Mouse (Mus musculus) gastrocnemius, postnatal 10 days (tissue): ENCODE results near the gene Leap2. TPM values are rescaled to one million over a fixed set of nuclear protein-coding genes. Genes with fewer than 3 reads are reported as not detected.
A peak's percentile ranks its signal among the peaks of the same experiment; 100 is the strongest.
"Not testable (repeated sequence)": the region's sequence is repeated elsewhere in the genome, so short reads cannot be mapped to it uniquely, and the experiment has no call there.

Experiments
- DNase-seq: peaks from one replicate; pipeline ENCODE4 v3.0.0; 2021; ENCODE audit warnings: mixed read lengths
- total RNA-seq, 2 experiments: library from RNA; stranded (reverse); gene quantifications; 2 replicates each; pipeline ENCODE4 v1.2.3; 2021

The Leap2 gene
- total RNA-seq, 2 experiments from 2014 or later = not detected

GRCm38 (mm10) chr11:53441921-53442320, 19.0 kb upstream of the Leap2 start:
- DNase-seq = no peak

DNA sequence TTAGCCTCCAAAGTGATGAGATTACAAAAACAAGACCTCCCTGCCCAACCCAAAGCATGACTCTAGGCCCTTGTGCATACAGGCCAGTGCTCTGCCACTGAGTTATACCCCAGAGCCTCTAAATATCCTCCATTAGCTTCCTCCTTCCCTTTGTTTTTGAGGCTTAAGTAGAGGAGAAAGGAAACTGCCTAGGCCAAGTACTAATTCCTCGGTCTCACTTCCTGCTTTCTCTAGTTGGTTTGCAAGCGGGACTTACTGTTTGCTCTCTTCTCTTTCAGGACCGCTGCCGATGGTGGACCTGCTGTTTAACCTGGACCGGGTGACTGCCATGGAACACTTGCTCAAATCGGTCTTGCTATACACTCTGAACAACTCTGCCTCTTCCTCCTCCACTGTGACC, 13.4 kb upstream of the Leap2 start:
- DNase-seq = no peak

DNA sequence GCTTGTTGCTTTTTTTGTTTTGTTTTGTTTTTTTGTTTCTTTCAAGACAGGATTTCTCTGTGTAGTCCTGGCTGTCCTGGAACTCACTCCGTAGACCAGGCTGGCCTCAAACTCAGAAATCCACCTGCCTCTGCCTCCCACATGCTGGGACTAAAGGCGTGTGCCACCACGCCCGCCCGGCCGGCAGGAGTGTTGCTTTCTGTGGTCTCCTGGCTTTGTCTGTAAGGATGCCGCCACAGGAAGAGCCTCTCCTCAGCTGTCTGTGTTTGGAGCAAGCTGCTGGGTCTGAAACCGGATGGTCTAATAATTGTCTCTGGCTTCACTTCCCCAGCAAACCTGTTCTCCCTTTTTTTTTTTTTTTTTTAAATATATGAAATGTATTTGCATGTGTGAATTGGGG, 12.5 kb upstream of the Leap2 start:
- no peak for DNase-seq

- no peak for DNase-seq
These were observed 10.1 kb upstream of the Leap2 start for GRCm38 (mm10) chr11:53433057-53433456.

DNA sequence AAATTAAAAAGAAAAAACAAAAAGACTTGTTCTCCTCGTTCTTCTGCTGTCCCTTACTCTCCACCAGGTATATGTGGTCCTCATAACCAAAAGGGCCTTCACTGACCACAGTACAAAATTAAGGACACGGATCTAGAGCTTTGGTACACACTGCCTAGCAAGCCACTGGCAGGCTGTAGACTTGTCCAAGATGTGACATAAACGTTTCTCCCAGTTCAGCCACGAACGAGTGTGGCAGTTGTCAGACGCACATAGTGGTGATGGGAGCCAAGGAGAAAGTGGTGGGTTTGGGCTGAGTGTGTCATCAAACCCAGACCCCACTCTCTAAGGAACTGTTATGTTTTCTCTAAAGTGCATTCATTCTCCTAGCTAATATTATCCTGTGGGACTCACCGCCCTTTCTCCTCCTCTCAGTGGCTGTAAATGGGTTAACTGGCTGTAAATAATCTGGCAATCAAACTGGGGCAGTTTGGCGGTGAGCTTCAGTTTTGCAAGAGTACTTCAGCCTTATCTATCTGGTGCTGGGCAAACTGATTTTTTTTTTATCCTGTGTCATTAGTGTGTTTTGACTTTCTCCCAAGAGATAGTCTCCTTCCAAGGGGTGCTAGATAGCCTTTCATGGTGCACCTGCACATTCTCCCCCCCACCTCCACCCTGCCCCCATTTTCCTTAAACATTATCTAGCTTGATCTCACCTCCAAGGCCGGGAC, 8.5 kb upstream of the Leap2 start:
- no peak for DNase-seq

DNA sequence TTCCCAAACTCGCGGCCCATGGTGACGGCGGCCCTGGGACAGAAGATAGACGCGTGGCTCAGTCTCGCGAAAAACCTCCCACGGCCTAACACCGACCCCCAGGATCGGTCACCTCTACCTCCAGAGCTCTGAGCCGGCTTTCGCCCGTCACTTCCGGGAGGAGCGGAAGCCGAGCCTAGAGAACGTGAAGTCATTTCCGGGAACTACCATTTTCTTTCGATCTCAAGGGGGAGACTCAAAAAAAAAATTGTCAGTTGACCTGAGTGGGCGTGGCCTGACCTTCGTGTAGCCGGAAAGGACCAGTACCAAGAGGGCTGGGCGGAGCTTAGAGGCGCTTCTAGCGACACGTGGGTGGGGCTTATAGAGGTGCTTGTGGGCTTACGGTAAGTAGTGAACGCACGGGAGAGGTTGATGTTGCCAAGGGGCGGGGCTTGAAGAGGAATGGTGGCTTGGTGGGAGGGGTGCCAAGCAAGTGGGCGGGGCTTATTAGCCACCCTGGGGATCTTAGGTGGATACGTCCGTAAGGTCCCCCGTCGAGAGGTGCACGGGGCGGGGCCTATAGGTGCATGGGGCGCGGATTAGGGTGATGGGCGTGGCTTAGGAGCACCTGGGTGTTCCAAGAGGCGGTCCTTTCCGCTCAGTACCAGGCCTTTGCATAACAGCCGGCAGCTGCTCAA, 7.8 kb upstream of the Leap2 start, which contains the start of the genes Uqcrq and Gdf9:
Gene Uqcrq (minus strand): TSS at position 162 of the 677 bp plus-strand sequence.
Gene Gdf9 (plus strand): TSS at position 354 of the 677 bp plus-strand sequence.
- DNase-seq = peak; percentile 96

DNA sequence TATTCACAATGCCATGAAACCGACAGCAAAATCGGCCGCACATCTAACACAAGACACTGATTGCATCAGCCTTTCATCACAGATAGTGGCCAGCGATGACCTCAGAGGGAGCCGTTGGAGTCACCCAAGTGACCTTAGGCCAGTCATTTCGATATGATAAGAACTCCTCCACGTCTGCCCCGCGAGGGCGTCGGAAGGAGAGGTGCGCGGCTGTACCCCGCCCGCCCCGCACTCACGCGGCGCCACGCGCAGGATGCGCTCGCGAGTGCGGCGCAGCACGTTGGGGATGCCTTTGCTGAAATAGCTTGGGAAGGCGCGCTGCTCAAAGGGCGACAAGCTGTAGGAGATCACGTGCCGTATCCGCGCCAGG, 7.3 kb upstream of the Leap2 start:
- no peak for DNase-seq

DNA sequence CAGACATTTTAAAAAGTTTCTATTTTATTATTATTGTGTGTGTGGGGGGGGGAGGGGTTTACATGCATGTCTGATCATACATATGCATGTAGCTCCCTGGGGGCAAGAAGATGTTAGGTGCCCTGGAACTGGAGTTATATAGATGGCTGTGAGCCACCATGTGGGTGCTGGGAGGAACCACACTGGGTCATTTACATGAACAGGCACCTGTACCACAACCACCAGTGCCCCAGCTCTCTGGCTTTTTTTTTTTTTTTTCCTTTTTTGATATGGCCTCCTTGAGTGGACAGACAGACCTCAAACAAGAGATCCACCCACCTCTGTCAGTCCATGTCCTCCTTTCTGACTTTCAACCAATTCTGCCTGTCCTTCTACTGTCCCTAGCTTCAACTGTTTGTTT, 6.2 kb upstream of the Leap2 start:
- DNase-seq = no peak

DNA sequence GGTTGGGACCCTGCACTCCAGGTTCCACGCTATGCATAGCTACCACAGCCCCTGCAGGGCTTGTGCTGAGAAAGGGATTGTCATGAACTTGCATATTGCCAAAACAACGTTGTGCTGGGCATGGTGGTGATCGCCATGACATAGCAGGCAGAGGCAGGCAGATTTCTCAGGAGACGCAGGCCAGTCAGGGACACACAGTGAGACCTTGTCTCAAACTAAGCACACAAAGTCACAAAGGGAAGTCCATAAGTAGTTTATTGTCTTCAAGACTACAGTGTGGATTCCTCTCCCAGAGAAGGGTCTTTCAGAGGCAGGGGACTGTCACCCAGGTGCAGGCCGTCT, 5.7 kb upstream of the Leap2 start:
- DNase-seq = no peak

DNA sequence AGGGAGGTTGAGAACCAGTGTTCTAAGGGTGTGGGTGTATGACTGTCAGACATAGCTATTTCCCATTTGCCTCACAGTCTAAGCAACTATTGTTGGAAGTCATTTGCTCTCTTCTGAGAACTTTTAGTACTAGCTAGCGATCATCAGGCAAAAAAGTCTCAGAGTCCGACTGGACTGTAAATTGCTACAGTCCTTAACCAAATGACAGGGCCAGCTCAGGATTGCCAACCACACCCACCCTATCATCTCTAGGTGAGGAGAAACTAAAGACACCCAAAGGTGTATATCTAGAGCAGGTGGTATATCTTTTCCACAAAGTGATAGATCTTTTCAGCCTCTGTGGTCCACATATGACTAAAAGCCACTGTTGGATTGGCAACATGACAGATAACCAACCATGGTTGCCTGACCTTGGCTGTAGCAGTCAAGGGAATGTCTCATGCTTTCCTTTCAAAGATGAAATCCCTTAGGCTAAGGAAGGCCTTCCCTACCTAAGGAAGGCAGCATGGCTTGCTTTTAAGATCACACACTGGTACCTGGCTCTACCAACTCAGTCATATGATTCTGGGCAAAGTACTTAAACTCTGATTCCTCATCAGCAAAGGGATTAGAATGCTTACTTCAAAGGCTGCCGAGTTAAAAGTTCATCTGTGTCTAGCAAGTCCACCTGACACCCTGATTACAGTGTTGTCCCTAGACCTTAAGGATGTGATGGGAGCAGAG, 5.2 kb upstream of the Leap2 start:
- no peak for DNase-seq

- DNase-seq = not testable (repeated sequence)
These were observed 3.9 kb upstream of the Leap2 start for GRCm38 (mm10) chr11:53426914-53427313.

DNA sequence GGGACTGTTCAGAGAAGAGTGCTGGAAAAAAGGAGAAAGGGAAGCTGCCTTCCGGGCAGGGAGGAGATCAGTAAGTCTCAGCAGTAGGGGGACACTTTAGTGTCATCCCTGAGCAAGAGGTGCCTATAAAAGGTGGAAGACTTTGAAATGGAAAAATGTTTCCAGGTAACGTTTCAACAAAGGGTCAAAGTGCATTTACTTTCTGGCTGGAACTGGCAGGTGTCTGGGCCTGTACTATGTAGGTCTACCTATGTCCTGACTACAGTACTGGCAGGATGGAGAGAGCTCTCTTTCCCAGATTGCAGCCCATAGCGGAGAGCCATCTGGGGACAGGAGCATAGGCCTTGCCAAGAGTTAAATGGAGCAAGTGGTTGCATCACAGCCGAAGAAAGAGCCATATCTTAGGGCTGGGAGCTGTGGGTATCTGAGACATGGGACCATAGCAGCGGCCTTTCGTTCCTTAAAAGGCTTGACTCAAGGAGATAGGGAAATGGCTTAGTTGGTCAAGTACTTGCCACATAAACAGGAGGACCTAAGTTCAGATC, 2.8 kb upstream of the Leap2 start:
- DNase-seq = no peak

DNA sequence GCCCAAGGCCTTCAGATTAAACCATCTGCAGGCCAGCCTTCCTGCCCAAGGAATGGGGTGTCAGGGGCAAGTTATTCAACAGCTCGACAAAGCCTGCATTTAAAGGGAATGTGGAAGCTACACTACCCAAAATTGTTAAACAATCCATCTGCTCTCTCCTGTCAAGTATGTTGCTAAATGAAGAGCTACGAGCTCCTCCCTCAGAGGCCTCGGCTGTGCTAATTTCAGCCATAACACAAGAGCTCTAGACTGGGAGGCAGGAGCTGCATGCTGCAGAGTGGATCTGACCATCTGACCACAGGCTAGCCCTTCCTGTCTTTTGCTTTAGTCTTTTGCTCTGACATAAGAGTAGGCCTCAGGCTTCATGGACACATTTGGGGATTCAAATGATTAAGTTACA, 2.3 kb upstream of the Leap2 start:
- DNase-seq = no peak

GRCm38 (mm10) chr11:53424826-53425225, 1.9 kb upstream of the Leap2 start:
- DNase-seq = no peak

DNA sequence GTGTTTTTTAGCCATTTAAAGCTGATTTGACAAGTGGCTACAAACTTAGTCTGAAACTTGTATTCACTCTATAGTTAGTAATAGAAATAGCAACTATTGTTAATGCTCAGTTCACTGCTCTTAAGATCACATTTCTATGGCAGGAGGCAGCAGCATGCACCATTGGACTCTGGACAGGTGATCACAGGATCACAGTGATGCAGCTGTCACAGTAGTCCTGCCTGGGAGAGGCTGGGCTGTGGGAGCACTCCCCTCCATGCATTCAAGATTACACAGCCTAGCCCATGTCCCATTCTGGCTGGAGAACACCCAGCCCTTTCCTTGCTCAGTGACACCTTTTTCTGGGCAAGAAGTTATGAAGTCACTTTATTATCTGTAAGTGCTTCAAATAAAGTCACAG, 4.9 kb downstream of the Leap2 start:
- DNase-seq = no peak

DNA sequence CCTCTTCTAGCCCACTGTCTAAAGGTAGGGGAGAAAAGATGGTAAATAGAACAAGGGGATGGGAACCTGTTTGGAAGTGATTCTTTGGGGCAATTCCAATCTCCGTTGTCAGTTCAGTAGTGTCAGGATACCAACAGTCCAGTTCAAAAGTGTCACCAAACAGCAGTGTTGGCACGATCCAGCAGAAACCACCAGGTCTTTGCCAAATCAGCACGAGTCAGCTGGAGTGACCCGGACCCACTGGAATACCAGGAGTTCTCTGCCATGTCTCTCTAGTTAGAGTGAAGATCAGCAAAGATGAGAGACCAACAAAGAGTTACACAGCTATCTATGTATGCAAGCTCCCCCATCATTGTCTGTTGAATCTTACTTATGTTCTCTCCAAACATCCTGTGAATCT, 9.1 kb downstream of the Leap2 start:
- DNase-seq = no peak

GRCm38 (mm10) chr11:53411738-53412137, 11.2 kb downstream of the Leap2 start:
- DNase-seq = no peak

DNA sequence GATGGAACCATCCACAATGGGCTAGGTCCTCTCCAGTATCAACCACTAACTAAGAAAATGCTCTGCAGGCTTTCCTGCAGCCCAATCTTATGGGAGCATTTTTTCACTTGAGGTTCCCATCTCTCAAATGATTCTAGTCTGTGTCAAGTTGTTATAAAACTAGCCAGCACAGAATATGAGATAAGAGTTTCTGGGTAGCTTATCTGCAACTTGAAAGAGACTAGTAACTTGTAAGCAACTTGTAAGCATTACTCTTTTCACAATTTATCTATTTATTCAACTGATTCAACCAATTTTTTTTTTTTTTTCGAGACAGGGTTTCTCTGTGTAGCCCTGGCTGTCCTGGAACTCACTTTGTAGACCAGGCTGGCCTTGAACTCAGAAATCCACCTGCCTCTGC, 19.3 kb downstream of the Leap2 start:
- DNase-seq = no peak

- no peak for DNase-seq
These were observed 29.1 kb downstream of the Leap2 start for GRCm38 (mm10) chr11:53393856-53394255.

DNA sequence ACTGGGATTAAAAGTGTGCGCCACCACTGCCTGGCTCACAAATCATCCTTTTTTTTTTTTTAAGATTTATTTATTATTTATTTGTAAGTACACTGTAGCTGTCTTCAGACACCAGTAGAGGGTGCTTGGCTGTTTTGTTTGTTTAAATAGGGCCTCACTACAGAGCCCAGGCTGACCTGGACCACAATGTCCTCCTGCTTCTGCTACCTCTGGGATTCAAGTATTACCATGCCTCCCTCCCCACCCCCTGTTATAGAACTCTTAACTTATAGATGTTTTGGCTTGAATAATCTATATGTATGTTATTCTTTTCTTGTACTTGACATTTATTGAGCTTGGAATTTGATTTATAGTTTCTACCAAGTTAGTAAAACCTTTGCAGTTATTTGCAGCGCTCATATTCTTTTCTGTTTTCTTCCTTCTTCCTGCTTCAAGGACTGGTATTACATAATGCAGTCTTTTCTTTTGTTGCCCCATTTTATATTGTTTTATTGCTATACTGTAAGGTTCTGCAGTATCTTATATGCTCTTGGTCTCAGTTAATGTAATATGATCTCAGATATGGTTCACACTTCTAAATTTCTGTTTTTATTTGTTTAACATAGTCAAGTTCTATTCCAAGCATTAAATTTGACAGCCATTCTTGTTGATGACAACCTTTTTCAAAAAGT, 39.1 kb downstream of the Leap2 start:
- DNase-seq = no peak

DNA sequence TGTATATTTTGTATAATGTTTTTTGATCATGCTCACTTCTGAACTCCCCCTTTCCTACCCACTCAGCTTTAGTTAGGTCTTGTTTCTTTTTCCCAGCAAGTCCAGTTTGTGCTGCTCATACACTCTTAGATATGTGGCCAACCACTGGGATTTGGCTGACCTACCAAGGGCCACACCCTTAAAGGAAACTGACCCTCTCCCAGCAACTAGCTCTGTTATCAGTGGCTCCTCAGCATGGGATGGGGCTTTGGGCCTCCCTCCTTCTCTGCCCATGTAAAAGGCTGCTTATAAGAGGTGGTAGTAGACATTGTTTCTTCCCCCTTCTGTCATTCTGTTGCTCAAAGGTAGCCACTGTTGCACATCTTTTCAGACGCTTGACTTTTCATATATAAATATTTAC, 44.1 kb downstream of the Leap2 start:
- DNase-seq = no peak
